In the genomic region with DNA sequence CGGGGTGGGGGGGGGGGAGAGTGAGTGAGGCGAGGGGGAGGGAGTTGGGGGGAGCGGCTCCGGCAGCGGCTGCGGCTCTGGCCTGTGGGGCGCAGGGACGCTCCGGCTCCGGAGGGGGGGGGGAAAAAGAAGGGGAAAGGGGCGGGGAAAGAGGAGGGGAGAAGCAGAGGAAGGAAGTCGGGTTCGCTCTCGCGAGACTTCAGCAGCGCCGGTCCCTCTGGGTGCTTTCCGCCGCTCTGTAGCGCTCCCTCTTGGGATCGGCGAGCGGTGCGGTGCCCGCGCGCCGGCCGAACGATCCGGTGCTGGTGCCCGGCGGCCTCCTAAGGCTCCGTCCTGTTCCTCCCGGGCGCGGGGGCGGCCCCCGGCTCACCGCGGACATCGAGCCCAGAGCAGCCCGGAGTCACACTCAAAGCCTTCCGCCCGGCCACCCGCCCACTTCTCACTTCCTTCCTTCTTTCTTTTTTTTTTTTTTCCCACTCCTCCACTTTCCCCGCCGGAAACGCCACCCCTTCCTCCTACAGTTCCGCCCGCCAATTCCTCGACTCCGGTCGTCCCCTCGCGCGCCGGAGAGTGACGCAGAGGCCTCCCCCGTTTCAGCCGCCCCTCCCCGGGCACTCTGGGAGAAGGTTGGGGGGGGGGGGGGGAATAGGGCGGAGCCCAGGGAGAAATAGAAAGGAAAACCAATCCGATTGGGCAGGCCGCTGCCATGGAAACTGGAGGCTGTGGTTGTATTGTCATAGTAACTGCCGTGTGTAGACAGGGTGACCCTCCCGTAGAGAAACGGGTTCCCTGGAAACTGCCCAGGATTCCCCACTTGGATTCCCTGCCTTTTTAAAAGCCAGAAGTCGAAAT, we compare ENCODE assay signal across 8 mouse cellular contexts. TPM values are rescaled to one million over a fixed set of nuclear protein-coding genes. Genes with fewer than 3 reads are reported as not detected.
A peak's percentile ranks its signal among the peaks of the same experiment; 100 is the strongest.
DNase-seq lines count a peak whose midpoint lies in the region; ATAC-seq and TF ChIP-seq lines count a peak whose summit lies in the region.

No protein-coding gene starts in this region.

- WGBS in hindbrain, embryonic 10.5 days, result 1% methylated on average over 42 of the region's 69 CpGs
- under 1% methylated on average over 42 of the region's 69 CpGs for WGBS in lung, postnatal 0 days

- TF ChIP-seq CTCF in lung, postnatal 0 days (IDR thresholded peaks at IDR 0.05), result peak; percentile 48

- H3K9ac ChIP-seq in lung, postnatal 0 days (replicated peaks; ENCODE audit: low read depth), result peak overlapping the region; percentile 83

- peak overlapping the region; percentile 95 for H3K4me3 ChIP-seq in hindbrain, embryonic 10.5 days
- H3K4me3 ChIP-seq in lung, postnatal 0 days (ENCODE audit: low read depth, low read length), result peak overlapping the region; percentile 96

- H3K9me3 ChIP-seq in hindbrain, embryonic 10.5 days, result no peaks in the 10 kb centered on the region
- H3K9me3 ChIP-seq in lung, postnatal 0 days (ENCODE audit: low read length), result no peaks in the 10 kb centered on the region

- H3K27me3 ChIP-seq in hindbrain, embryonic 10.5 days (ENCODE audit: insufficient read depth, poor library complexity, severe bottlenecking), result no peaks in the 10 kb centered on the region
- H3K27me3 ChIP-seq in lung, postnatal 0 days (replicated peaks; ENCODE audit: insufficient read depth, low read length), result no peaks in the 10 kb centered on the region

- peak; percentile 71; the same call in 1 of the 2 replicates for TF ChIP-seq EP300 in lung, postnatal 0 days (IDR thresholded peaks at IDR 0.05)

- H3K36me3 ChIP-seq in hindbrain, embryonic 10.5 days, result peaks cover 22% of the 10 kb centered on the region
- H3K36me3 ChIP-seq in lung, postnatal 0 days (ENCODE audit: insufficient read depth, low read length), result no peaks in the 10 kb centered on the region

- H3K27ac ChIP-seq in hindbrain, embryonic 10.5 days, result peak overlapping the region; percentile 99
- peak overlapping the region; percentile 99 for H3K27ac ChIP-seq in lung, postnatal 0 days (ENCODE audit: low read length)

- DNase-seq in MEL-GATA-1-ER (ENCODE audit: extremely low read depth, low read depth), result peak; percentile 91
- DNase-seq in cerebellum, adult 8-10 months, result peak; percentile 98
- peak; percentile 99 for DNase-seq in hindbrain, embryonic 10.5 days (ENCODE audit: low spot score)
- peak; percentile 98 for DNase-seq in layer of hippocampus, adult 9-11 months
- DNase-seq in lung, postnatal 0 days (ENCODE audit: low spot score), result peak; percentile 99
- peak; percentile 92 for DNase-seq in ovary, postnatal 14 days (ENCODE audit: low spot score)
- DNase-seq in thymus, postnatal 14 days, result peak; percentile 93

- ATAC-seq in frontal cortex, adult (ENCODE audit: low TSS enrichment), result peak; percentile 78
- peak; percentile 87 for ATAC-seq in lung, postnatal 0 days

- peak overlapping the region; percentile 99 for H3K4me2 ChIP-seq in lung, postnatal 0 days (replicated peaks; ENCODE audit: low read depth, low read length)

- peaks cover 34% of the 10 kb centered on the region for H3K4me1 ChIP-seq in hindbrain, embryonic 10.5 days (replicated peaks)
- no peaks in the 10 kb centered on the region; the same call in 1 of the 2 replicates for H3K4me1 ChIP-seq in lung, postnatal 0 days (ENCODE audit: insufficient read depth, low read depth, low read length)

RNA-seq across cellular contexts. Expression of a gene that starts 0.4 kb away (rescaled TPM):
- 34.0 and 38.2 TPM in 2 replicates for polyA plus RNA-seq in hindbrain, embryonic 10.5 days (2016; fragmentation: Nextera tagmentation; extraction: Ambion mirVana)
- 14.4 and 14.9 TPM in 2 replicates for polyA plus RNA-seq in lung, postnatal 0 days (2015; fragmentation: Nextera tagmentation; extraction: Ambion mirVana)

RNA-seq across cellular contexts. Expression of a gene that starts 51.9 kb away (rescaled TPM):
- 13.3 and 20.6 TPM in 2 replicates for polyA plus RNA-seq in hindbrain, embryonic 10.5 days (2016; fragmentation: Nextera tagmentation; extraction: Ambion mirVana)
- 4.5 and 4.8 TPM in 2 replicates for polyA plus RNA-seq in lung, postnatal 0 days (2015; fragmentation: Nextera tagmentation; extraction: Ambion mirVana)

Comparison
In these comparisons a context has a peak if more than half of its experiments do, and no peak if none do; other contexts are left out.
1. Peak in every context shown above with its lines: DNase-seq, ATAC-seq, H3K4me3 ChIP-seq and H3K27ac ChIP-seq.